Mouse (Mus musculus) heart, embryonic 14.5 days (tissue): ENCODE data around the gene Fancf. TPM values are rescaled to one million over a fixed set of nuclear protein-coding genes. Genes with fewer than 3 reads are reported as not detected.

Experiments used
- ATAC-seq: fragments of 200-750 bp; cut with Nextera tagmentation; 2 replicates; pipeline ENCODE4 v1.8.0; 2017; ENCODE audit warnings: low read depth, moderate TSS enrichment; ENCODE audit not compliant: insufficient number of reproducible peaks, insufficient read depth, low FRiP score
- H3K27ac ChIP-seq, 2 experiments: fragments of 200-500 bp in 1 of 2; fragments of 300-500 bp in 1 of 2; sonication (generic) in 1 of 2; replicated peaks in 1 of 2; 2 replicates each; pipeline ENCODE4 v1.5.1; 2012 to 2014; ENCODE audit warnings: low read depth in 2 of 2, low read length in 2 of 2, control low read depth in 1 of 2, mild to moderate bottlenecking in 1 of 2, mixed read lengths in 1 of 2; ENCODE audit not compliant: control insufficient read depth in 1 of 2, insufficient read depth in 1 of 2
- H3K27me3 ChIP-seq: fragments of 300-500 bp; sonication (generic); 2 replicates; pipeline ENCODE4 v1.6.1; 2014; ENCODE audit warnings: mild to moderate bottlenecking, low read length, control low read depth; ENCODE audit not compliant: control insufficient read depth, insufficient read depth
- H3K36me3 ChIP-seq: fragments of 300-500 bp; sonication (generic); 2 replicates; pipeline ENCODE4 v1.6.1; 2014; ENCODE audit warnings: mild to moderate bottlenecking, control low read depth, low read length, mixed read lengths; ENCODE audit not compliant: control insufficient read depth, insufficient read depth
- H3K4me1 ChIP-seq, 2 experiments: fragments of 200-500 bp in 1 of 2; fragments of 300-500 bp in 1 of 2; sonication (generic) in 1 of 2; 2 replicates each; pipeline ENCODE4 v1.6.1; 2012 to 2014; ENCODE audit warnings: low read length in 2 of 2, control low read depth in 1 of 2, mixed read lengths in 1 of 2; ENCODE audit not compliant: control insufficient read depth in 2 of 2, insufficient read depth in 2 of 2
- H3K4me2 ChIP-seq: fragments of 300-500 bp; sonication (generic); 2 replicates; pipeline ENCODE4 v1.6.1; 2014; ENCODE audit warnings: mild to moderate bottlenecking, low read length
- H3K4me3 ChIP-seq, 2 experiments: fragments of 200-500 bp in 1 of 2; fragments of 300-500 bp in 1 of 2; sonication (generic) in 1 of 2; 2 replicates each; pipeline ENCODE4 v1.5.1; 2012 to 2014; ENCODE audit warnings: low read length in 2 of 2, mild to moderate bottlenecking in 2 of 2, control low read depth in 1 of 2, low read depth in 1 of 2, moderate library complexity in 1 of 2; ENCODE audit not compliant: control insufficient read depth in 1 of 2, insufficient read depth in 1 of 2
- H3K9ac ChIP-seq: fragments of 300-500 bp; sonication (generic); 2 replicates; pipeline ENCODE4 v1.6.1; 2014; ENCODE audit warnings: mild to moderate bottlenecking, low read length
- H3K9me3 ChIP-seq: fragments of 300-500 bp; sonication (generic); 2 replicates; pipeline ENCODE4 v1.6.1; 2016; ENCODE audit warnings: low read length, control low read depth; ENCODE audit not compliant: control insufficient read depth
- WGBS: fragments of 180-500 bp; shearing (Covaris S2); extraction: QIAGEN DNeasy Blood & Tissue Kit; methylation state at CpG from one replicate; pipeline ENCODE4 v1.1.7; 2014; 5-methylcytosine and 5-hydroxymethylcytosine counted together
- polyA plus RNA-seq: library from polyadenylated mRNA; unstranded; fragments of >200 nt; fragmentation: Nextera tagmentation; extraction: Ambion mirVana; gene quantifications from 2 replicates; pipeline ENCODE4 v1.2.1, GENCODE M21; 2014

Gene Fancf
- polyA plus RNA-seq, 1 experiment from 2014 or later = 9.3 TPM

DNA sequence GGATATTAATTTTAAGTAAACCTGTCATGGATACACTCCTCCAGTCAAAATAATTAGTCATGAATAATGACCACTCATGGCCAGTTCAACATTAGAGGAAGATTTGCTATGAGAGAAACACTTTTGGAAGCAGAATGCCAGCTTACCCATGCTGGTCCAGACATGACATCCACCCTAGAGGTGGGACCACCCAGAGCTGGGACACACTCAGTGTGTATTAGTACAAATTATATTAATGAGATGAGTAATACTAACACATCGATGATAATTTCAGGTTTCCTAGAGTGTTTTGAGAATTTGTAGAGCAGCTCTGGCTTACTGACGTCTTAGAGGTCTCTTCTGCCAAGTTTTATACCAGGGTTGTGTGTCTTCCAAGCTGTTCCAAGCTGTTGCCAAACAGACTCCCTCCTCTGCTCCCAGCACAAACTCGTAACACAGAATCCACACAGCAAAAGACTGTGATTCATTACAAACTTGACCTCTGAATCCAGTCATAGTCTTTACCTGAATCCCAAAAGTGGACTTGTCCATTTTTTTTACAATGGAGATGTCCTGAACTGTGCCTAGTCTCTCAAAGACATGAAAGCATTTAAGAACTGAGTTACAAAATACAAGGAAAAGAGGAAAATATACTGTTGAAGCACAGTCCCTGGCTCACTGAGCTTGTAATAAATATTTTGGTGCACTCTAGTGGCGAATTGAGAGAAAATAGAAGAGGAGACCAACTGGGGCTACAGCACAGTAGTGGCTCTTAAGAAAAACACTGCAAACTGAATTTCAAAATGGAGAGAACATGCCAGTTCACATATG lies 46.4 kb downstream of the Fancf start:
- no peaks in the 10 kb centered on the region for H3K9me3 ChIP-seq
- no peak for ATAC-seq
- WGBS = 49% methylated on average over 4 of the region's 4 CpGs
- no peak overlapping the region for H3K4me2 ChIP-seq
- H3K4me3 ChIP-seq = no peak overlapping the region
- H3K9ac ChIP-seq = no peak overlapping the region
- no peaks in the 10 kb centered on the region for H3K27me3 ChIP-seq
- H3K27ac ChIP-seq = no peak overlapping the region
- no peaks in the 10 kb centered on the region for H3K4me1 ChIP-seq
- no peaks in the 10 kb centered on the region for H3K36me3 ChIP-seq

Other genes starting within 250 kb of the Fancf start
- gene Slc17a6, start 240.3 kb downstream of the Fancf start, polyA plus RNA-seq = not detected in 2 replicates
- gene Gas2, start 252 bp downstream of the Fancf start, polyA plus RNA-seq = 7.8 and 9.8 TPM in 2 replicates
- 12.3 and 14.1 TPM in 2 replicates for gene Svip, start 143.8 kb upstream of the Fancf start, polyA plus RNA-seq
- not detected in 2 replicates for gene 1700015G11Rik, start 153.5 kb upstream of the Fancf start, polyA plus RNA-seq